Mouse (Mus musculus): Measurements from ENCODE around the gene Tas1r2. TPM values are rescaled to one million over a fixed set of nuclear protein-coding genes. Genes with fewer than 3 reads are reported as not detected.

Tas1r2 gene
- polyA plus RNA-seq, 1 experiment from 2014 or later, result not detected

DNA sequence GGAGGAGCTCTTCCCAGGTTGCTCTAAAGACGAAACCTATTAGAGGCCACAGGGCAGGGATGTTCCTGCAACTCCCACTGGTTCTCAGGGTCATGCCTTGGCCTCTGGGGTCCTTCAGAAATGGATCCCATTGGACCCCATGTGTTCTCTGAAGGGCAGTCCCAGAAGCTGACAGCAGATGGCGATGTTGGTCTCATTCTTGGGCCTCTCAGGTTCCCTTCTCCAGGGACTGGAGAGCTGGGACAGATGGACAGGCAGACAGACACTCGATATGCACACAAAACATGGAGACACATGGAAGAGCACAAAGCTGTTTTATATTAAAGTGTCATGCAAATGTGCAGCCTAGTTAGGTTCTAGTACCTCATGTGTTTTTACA, 31.3 kb downstream of the Tas1r2 start:
- Histone ChIP-seq H3K4me2 (ENCODE audit: low read depth, low read length) (no peak overlapping the region), H3K4me3 (ENCODE audit: low read depth, low read length) (no peak overlapping the region), H3K9me3 (replicated peaks; ENCODE audit: control insufficient read depth, low read length) (no peaks in the 10 kb centered on the region; the same call in 1 of the 2 replicates), H3K36me3 (ENCODE audit: control insufficient read depth, insufficient read depth) (no peaks in the 10 kb centered on the region), H3K27me3 (ENCODE audit: control insufficient read depth, insufficient read depth, low read depth, low read length) (no peaks in the 10 kb centered on the region), H3K4me1 (ENCODE audit: control insufficient read depth, low read depth, low read length) (no peaks in the 10 kb centered on the region), H3K9ac (ENCODE audit: low read depth, low read length) (no peak overlapping the region), H3K27ac (ENCODE audit: low read length) (no peak overlapping the region)
- ATAC-seq (ENCODE audit: low read depth), result no peak
- WGBS (ENCODE audit: insufficient replicate concordance), result 14% methylated on average over 3 of the region's 3 CpGs

DNA sequence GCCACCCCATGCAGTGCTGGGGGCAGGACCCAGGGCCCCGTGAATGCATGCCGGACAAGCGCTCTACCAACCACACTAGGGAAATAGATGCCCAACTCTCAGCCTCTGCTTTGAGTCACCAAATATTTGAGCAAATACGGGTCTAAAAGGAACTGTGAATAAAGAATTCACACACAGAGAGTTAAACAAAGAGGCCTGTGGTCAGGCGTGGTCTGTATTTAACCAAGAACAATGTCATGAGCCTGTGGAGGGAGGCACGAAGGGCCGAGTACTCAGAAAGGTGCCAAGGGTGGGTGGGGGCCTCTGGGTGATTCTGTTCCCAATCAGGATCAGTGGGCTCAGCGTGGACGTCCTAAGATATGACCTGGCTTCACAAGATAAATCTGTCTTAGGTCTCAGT, 34.7 kb downstream of the Tas1r2 start:
- Histone ChIP-seq H3K9me3 (replicated peaks; ENCODE audit: control insufficient read depth, low read length) (no peaks in the 10 kb centered on the region), H3K4me3 (ENCODE audit: low read depth, low read length) (no peak overlapping the region), H3K27ac (ENCODE audit: low read length) (no peak overlapping the region), H3K27me3 (ENCODE audit: control insufficient read depth, insufficient read depth, low read depth, low read length) (no peaks in the 10 kb centered on the region; the same call in 1 of the 2 replicates), H3K4me2 (ENCODE audit: low read depth, low read length) (no peak overlapping the region), H3K9ac (ENCODE audit: low read depth, low read length) (no peak overlapping the region), H3K4me1 (ENCODE audit: control insufficient read depth, low read depth, low read length) (no peaks in the 10 kb centered on the region), H3K36me3 (ENCODE audit: control insufficient read depth, insufficient read depth) (no peaks in the 10 kb centered on the region)
- no peak for ATAC-seq (ENCODE audit: low read depth)
- 48% methylated on average over 9 of the region's 9 CpGs for WGBS (ENCODE audit: insufficient replicate concordance)

DNA sequence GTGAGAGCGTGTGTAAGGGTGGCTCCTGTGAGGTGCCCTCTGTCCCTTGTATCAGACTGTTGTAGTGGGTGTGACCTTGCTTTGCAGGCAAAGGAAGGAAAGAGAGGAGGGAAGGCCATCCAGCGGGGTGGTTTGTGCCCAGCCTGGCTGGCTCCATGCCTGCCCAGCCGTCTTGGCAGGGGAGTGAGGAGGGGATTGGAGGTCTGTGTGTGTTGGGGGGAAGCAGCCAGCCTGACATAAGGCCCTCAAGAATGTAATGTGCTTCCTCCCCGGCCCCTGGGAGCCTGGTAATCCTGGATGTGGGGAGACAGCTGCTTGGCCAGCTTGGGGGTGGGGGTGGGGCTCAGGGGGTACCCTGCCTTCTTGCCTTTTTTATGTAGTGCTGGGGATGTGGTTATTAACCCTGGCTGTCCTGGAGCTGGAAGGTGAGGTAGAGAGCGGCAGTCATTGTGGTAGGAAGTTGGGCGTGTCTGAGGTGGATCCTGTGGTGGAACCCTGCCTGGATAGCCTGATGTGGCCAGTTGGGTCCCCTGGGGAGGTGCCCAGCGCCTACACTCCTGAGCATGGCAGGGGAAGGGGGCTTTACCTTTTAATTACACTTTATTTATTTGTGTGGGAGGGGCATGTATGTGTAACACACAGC, 36.4 kb downstream of the Tas1r2 start:
- no peak overlapping the region for H3K27ac ChIP-seq (ENCODE audit: low read length)
- H3K9ac ChIP-seq (ENCODE audit: low read depth, low read length), result no peak overlapping the region
- no peak overlapping the region for H3K4me2 ChIP-seq (ENCODE audit: low read depth, low read length)
- no peaks in the 10 kb centered on the region for H3K4me1 ChIP-seq (ENCODE audit: control insufficient read depth, low read depth, low read length)
- WGBS (ENCODE audit: insufficient replicate concordance), result 22% methylated on average over 7 of the region's 7 CpGs
- H3K4me3 ChIP-seq (ENCODE audit: low read depth, low read length), result no peak overlapping the region
- no peaks in the 10 kb centered on the region for H3K36me3 ChIP-seq (ENCODE audit: control insufficient read depth, insufficient read depth)
- no peaks in the 10 kb centered on the region; the same call in 1 of the 2 replicates for H3K27me3 ChIP-seq (ENCODE audit: control insufficient read depth, insufficient read depth, low read depth, low read length)
- H3K9me3 ChIP-seq (replicated peaks; ENCODE audit: control insufficient read depth, low read length), result no peaks in the 10 kb centered on the region
- no peak for ATAC-seq (ENCODE audit: low read depth)

DNA sequence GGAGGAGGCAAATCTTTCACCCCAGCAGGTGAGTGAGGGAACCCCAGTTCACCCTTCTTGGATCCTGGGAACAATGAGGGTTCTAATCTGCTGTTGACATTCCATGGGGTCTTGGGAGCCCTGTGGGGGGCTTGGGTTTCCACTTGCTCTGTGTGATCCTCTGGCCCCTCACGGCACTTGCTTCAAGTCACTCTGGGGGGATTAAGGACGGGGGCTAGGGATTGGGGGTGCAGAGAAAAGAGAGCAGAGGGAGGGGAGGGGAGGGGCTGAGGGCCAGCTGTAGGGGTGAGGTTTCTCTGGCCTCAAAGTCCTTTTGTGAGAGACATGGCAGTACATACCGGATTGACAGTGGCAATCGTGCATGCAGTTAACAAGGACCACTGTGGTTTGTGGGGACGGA, 40.0 kb downstream of the Tas1r2 start:
- no peak overlapping the region for H3K27ac ChIP-seq (ENCODE audit: low read length)
- H3K36me3 ChIP-seq (ENCODE audit: control insufficient read depth, insufficient read depth), result no peaks in the 10 kb centered on the region
- no peaks in the 10 kb centered on the region for H3K9me3 ChIP-seq (replicated peaks; ENCODE audit: control insufficient read depth, low read length)
- no peak overlapping the region for H3K9ac ChIP-seq (ENCODE audit: low read depth, low read length)
- WGBS (ENCODE audit: insufficient replicate concordance), result 37% methylated on average over 5 of the region's 5 CpGs
- H3K4me1 ChIP-seq (ENCODE audit: control insufficient read depth, low read depth, low read length), result no peaks in the 10 kb centered on the region
- no peak for ATAC-seq (ENCODE audit: low read depth)
- no peak overlapping the region for H3K4me3 ChIP-seq (ENCODE audit: low read depth, low read length)
- H3K4me2 ChIP-seq (ENCODE audit: low read depth, low read length), result no peak overlapping the region
- no peaks in the 10 kb centered on the region; the same call in 1 of the 2 replicates for H3K27me3 ChIP-seq (ENCODE audit: control insufficient read depth, insufficient read depth, low read depth, low read length)

DNA sequence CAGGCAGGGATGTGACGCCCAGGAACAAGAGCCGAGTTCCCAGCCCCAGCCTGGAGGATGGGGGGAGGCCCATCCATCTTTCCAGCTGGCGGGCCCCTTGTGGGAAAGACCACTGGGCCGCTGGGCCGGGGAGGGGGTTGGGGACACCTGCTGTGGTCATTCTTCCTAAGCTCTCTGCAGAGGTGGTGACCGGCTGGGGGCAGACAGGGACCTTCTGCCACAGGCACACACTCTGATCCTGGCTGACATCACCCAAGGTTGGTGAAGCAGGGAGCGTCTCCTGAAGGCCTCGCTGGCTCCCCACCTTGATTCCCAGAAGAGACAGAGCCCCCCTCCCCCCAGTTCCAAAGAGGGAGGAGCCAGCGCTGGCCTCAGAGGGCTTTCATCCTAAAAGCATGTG, 44.4 kb downstream of the Tas1r2 start:
- Histone ChIP-seq H3K27ac (ENCODE audit: low read length) (no peak overlapping the region), H3K4me2 (ENCODE audit: low read depth, low read length) (no peak overlapping the region), H3K4me1 (ENCODE audit: control insufficient read depth, low read depth, low read length) (no peaks in the 10 kb centered on the region), H3K27me3 (ENCODE audit: control insufficient read depth, insufficient read depth, low read depth, low read length) (no peaks in the 10 kb centered on the region), H3K4me3 (ENCODE audit: low read depth, low read length) (no peak overlapping the region), H3K9ac (ENCODE audit: low read depth, low read length) (no peak overlapping the region), H3K36me3 (ENCODE audit: control insufficient read depth, insufficient read depth) (no peaks in the 10 kb centered on the region), H3K9me3 (replicated peaks; ENCODE audit: control insufficient read depth, low read length) (no peaks in the 10 kb centered on the region)
- ATAC-seq (ENCODE audit: low read depth), result no peak
- 11% methylated on average over 9 of the region's 9 CpGs for WGBS (ENCODE audit: insufficient replicate concordance)

DNA sequence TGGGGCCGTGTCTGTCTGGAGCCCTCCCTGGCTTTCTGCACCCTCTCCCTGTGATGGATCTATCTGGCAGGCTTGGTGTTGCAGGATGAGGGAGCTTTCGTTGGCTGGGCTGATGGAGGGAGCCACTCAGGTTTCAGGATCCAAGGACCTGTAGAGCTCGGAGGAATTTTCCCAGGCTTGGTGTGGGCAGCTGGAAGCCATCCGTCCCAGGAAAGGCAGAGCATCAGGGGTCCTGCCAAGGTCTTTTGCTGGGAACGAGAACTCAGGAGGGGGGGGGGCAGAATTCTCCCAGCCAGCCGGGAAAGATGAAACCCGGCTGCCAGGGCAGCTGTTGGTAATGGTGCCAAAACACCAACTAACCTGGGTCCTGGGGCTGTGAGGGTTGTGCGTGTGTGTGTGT, 45.3 kb downstream of the Tas1r2 start:
- H3K36me3 ChIP-seq (ENCODE audit: control insufficient read depth, insufficient read depth), result no peaks in the 10 kb centered on the region
- H3K9ac ChIP-seq (ENCODE audit: low read depth, low read length), result no peak overlapping the region
- H3K4me2 ChIP-seq (ENCODE audit: low read depth, low read length), result no peak overlapping the region
- H3K4me1 ChIP-seq (ENCODE audit: control insufficient read depth, low read depth, low read length), result no peaks in the 10 kb centered on the region
- no peaks in the 10 kb centered on the region for H3K9me3 ChIP-seq (replicated peaks; ENCODE audit: control insufficient read depth, low read length)
- H3K27ac ChIP-seq (ENCODE audit: low read length), result no peak overlapping the region
- no peak overlapping the region for H3K4me3 ChIP-seq (ENCODE audit: low read depth, low read length)
- WGBS (ENCODE audit: insufficient replicate concordance), result 52% methylated on average over 8 of the region's 8 CpGs
- no peaks in the 10 kb centered on the region for H3K27me3 ChIP-seq (ENCODE audit: control insufficient read depth, insufficient read depth, low read depth, low read length)
- ATAC-seq (ENCODE audit: low read depth), result no peak

DNA sequence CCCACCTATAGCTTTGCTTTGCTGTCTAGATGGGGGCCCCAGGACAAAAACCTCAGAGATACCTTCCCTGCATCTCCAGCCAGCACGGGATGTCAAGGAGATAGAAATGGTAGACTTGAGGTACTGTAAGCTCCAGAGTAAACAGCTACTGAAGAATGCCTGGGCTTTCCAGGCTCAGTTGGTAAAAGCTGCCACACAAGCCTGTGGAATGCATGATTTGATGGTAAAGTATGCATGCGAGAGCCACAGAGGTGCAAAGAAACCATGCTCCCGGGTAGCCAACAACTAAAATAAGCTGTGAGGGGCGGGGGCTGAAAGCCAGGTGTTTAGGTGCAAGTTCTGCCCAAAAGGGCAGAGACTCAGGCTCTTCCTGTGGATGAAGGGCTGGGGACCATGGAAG, 49.6 kb downstream of the Tas1r2 start:
- Histone ChIP-seq H3K9me3 (replicated peaks; ENCODE audit: control insufficient read depth, low read length) (no peaks in the 10 kb centered on the region), H3K36me3 (ENCODE audit: control insufficient read depth, insufficient read depth) (no peaks in the 10 kb centered on the region), H3K4me1 (ENCODE audit: control insufficient read depth, low read depth, low read length) (no peaks in the 10 kb centered on the region), H3K4me2 (ENCODE audit: low read depth, low read length) (no peak overlapping the region), H3K27ac (ENCODE audit: low read length) (no peak overlapping the region), H3K27me3 (ENCODE audit: control insufficient read depth, insufficient read depth, low read depth, low read length) (no peaks in the 10 kb centered on the region), H3K4me3 (ENCODE audit: low read depth, low read length) (no peak overlapping the region), H3K9ac (ENCODE audit: low read depth, low read length) (no peak overlapping the region)
- no peak for ATAC-seq (ENCODE audit: low read depth)
- 33% methylated on average over 4 of the region's 4 CpGs for WGBS (ENCODE audit: insufficient replicate concordance)

DNA sequence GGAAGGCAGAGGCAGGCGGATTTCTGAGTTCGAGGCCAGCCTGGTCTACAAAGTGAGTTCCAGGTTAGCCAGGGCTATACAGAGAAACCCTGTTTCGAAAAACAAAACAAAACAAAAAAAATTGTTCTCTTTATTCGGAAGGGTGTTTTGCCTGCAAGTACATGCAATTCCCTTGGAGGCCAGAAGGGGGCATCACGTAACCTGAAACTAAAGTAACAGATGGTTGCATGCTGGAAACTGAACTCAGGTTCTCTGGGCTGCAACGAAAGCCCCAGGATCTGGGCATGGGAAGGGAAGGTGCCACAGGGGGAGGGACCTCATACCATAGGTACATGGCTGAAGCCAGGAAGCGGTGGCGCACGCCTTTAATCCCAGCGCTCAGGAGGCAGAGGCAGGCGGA, 50.1 kb downstream of the Tas1r2 start:
- H3K4me2 ChIP-seq (ENCODE audit: low read depth, low read length), result no peak overlapping the region
- H3K9me3 ChIP-seq (replicated peaks; ENCODE audit: control insufficient read depth, low read length), result no peaks in the 10 kb centered on the region
- H3K4me1 ChIP-seq (ENCODE audit: control insufficient read depth, low read depth, low read length), result no peaks in the 10 kb centered on the region
- H3K36me3 ChIP-seq (ENCODE audit: control insufficient read depth, insufficient read depth), result no peaks in the 10 kb centered on the region
- H3K4me3 ChIP-seq (ENCODE audit: low read depth, low read length), result no peak overlapping the region
- H3K27me3 ChIP-seq (ENCODE audit: control insufficient read depth, insufficient read depth, low read depth, low read length), result no peaks in the 10 kb centered on the region
- no peak for ATAC-seq (ENCODE audit: low read depth)
- H3K9ac ChIP-seq (ENCODE audit: low read depth, low read length), result no peak overlapping the region
- WGBS (ENCODE audit: insufficient replicate concordance), result 61% methylated on average over 11 of the region's 11 CpGs
- H3K27ac ChIP-seq (ENCODE audit: low read length), result no peak overlapping the region

DNA sequence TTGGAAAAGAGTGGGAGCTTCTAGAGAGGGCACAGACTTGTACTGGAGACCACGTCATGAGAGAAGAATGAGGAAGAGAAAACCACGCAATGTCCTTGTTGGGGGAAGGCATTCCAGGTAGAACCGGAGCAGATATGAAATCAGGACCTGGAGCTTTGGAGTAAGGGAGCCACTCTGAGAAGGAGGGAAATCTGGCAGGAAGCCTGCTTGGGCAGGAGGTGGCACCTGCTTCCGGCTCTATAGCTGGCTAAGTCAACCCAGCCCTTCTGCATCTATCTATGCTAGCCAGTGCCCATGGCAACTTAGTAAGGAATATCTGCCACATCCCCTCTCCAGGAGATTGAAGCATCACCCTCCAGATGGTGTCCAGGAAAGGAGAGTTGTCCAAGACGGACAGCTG, 52.6 kb downstream of the Tas1r2 start:
- Histone ChIP-seq H3K4me3 (ENCODE audit: low read depth, low read length) (no peak overlapping the region), H3K27me3 (ENCODE audit: control insufficient read depth, insufficient read depth, low read depth, low read length) (no peaks in the 10 kb centered on the region), H3K4me1 (ENCODE audit: control insufficient read depth, low read depth, low read length) (no peaks in the 10 kb centered on the region), H3K4me2 (ENCODE audit: low read depth, low read length) (no peak overlapping the region), H3K36me3 (ENCODE audit: control insufficient read depth, insufficient read depth) (no peaks in the 10 kb centered on the region), H3K27ac (ENCODE audit: low read length) (no peak overlapping the region), H3K9me3 (replicated peaks; ENCODE audit: control insufficient read depth, low read length) (no peaks in the 10 kb centered on the region), H3K9ac (ENCODE audit: low read depth, low read length) (no peak overlapping the region)
- ATAC-seq (ENCODE audit: low read depth), result no peak
- WGBS (ENCODE audit: insufficient replicate concordance), result 54% methylated on average over 5 of the region's 5 CpGs

Measured in liver, embryonic 16.5 days (tissue).